Mouse (Mus musculus) MEL (cell line): ENCODE data around the gene Rbfox3. TPM values are rescaled to one million over a fixed set of nuclear protein-coding genes. Genes with fewer than 3 reads are reported as not detected.

Experiments
- DNase-seq: peaks from one replicate; pipeline ENCODE4 v3.0.0; 2011; ENCODE audit warnings: low read depth, low spot score
- H3K27ac ChIP-seq: 2 replicates; pipeline ENCODE4 v1.5.1; 2012; ENCODE audit warnings: low read depth, mild to moderate bottlenecking, control low read depth, low read length, moderate library complexity; ENCODE audit not compliant: control insufficient read depth
- H3K27me3 ChIP-seq, 2 experiments: fragments of 150-350 bp in 1 of 2; sonication (generic) in 1 of 2; 2 replicates each; pipeline ENCODE4 v1.6.1; 2012; ENCODE audit warnings: low read length in 2 of 2, mild to moderate bottlenecking in 2 of 2, improper control_type of control experiment in 1 of 2, moderate library complexity in 1 of 2; ENCODE audit not compliant: insufficient read depth in 2 of 2, control insufficient read depth in 1 of 2
- H3K36me3 ChIP-seq, 2 experiments: 2 replicates each; pipeline ENCODE4 v1.6.1; 2012 to 2014; ENCODE audit warnings: low read length in 2 of 2, improper control_type of control experiment in 1 of 2, inconsistent platforms in 1 of 2, mild to moderate bottlenecking in 1 of 2; ENCODE audit not compliant: insufficient read depth in 2 of 2, control insufficient read depth in 1 of 2
- H3K4me1 ChIP-seq, 2 experiments: fragments of 150-350 bp in 1 of 2; sonication (generic) in 1 of 2; 2 replicates each; pipeline ENCODE4 v1.6.1; 2012; ENCODE audit warnings: low read length in 2 of 2, improper control_type of control experiment in 1 of 2, mild to moderate bottlenecking in 1 of 2; ENCODE audit not compliant: insufficient read depth in 2 of 2, control insufficient read depth in 1 of 2
- H3K4me3 ChIP-seq, 2 experiments: fragments of 150-350 bp in 1 of 2; sonication (generic) in 1 of 2; 2 replicates each; pipeline ENCODE4 v1.5.1; 2012; ENCODE audit warnings: low read depth in 2 of 2, low read length in 2 of 2, mild to moderate bottlenecking in 2 of 2, moderate library complexity in 2 of 2, control low read depth in 1 of 2, improper control_type of control experiment in 1 of 2; ENCODE audit not compliant: control insufficient read depth in 1 of 2, insufficient read depth in 1 of 2
- H3K79me2 ChIP-seq: 2 replicates; pipeline ENCODE4 v1.6.1; 2012; ENCODE audit warnings: mild to moderate bottlenecking, low read length, moderate library complexity; ENCODE audit not compliant: control insufficient read depth, poor library complexity, insufficient read depth
- H3K9ac ChIP-seq: 2 replicates; pipeline ENCODE4 v1.6.1; 2012; ENCODE audit warnings: low read depth, mild to moderate bottlenecking, control low read depth, low read length, moderate library complexity; ENCODE audit not compliant: control insufficient read depth, poor library complexity, severe bottlenecking
- H3K9me3 ChIP-seq: fragments of 150-350 bp; sonication (generic); replicated peaks from 2 replicates; pipeline ENCODE4 v1.6.1; 2012; ENCODE audit warnings: mild to moderate bottlenecking, low read length, improper control_type of control experiment, moderate library complexity; ENCODE audit not compliant: insufficient read depth
- BHLHE40 ChIP-seq: IDR thresholded peaks from 2 replicates; pipeline ENCODE4 v1.6.1; 2012; ENCODE audit warnings: low read depth, mild to moderate bottlenecking, inconsistent platforms, low read length, improper control_type of control experiment, borderline replicate concordance
- CHD1 ChIP-seq: IDR thresholded peaks from 2 replicates; pipeline ENCODE4 v1.6.1; 2012; ENCODE audit warnings: low read depth, mild to moderate bottlenecking, inconsistent platforms, low read length, improper control_type of control experiment
- CHD2 ChIP-seq: IDR thresholded peaks from 2 replicates; pipeline ENCODE4 v1.6.1; 2011; ENCODE audit warnings: low read length, improper control_type of control experiment
- CTCF ChIP-seq, 3 experiments: IDR thresholded peaks in 2 of 3; conservative IDR thresholded peaks in 1 of 3; 2 replicates each; pipeline ENCODE4 v1.5.1; 2011 to 2012; ENCODE audit warnings: low read length in 3 of 3, low read depth in 2 of 3, mild to moderate bottlenecking in 2 of 3, improper control_type of control experiment in 1 of 3, inconsistent platforms in 1 of 3, mixed read lengths in 1 of 3, moderate library complexity in 1 of 3; ENCODE audit not compliant: control insufficient read depth in 1 of 3, insufficient read depth in 1 of 3, poor library complexity in 1 of 3, severe bottlenecking in 1 of 3
- E2F4 ChIP-seq: IDR thresholded peaks from 2 replicates; pipeline ENCODE4 v1.6.1; 2011; ENCODE audit warnings: low read depth, low read length, improper control_type of control experiment, borderline replicate concordance
- ELF1 ChIP-seq: IDR thresholded peaks from 2 replicates; pipeline ENCODE4 v1.6.1; 2014; ENCODE audit warnings: low read depth, mild to moderate bottlenecking, inconsistent platforms, low read length, improper control_type of control experiment, moderate library complexity
- ETS1 ChIP-seq: IDR thresholded peaks from 2 replicates; pipeline ENCODE4 v1.6.1; 2012; ENCODE audit warnings: low read depth, mild to moderate bottlenecking, inconsistent platforms, low read length, improper control_type of control experiment, moderate library complexity
- GABPA ChIP-seq: IDR thresholded peaks from 2 replicates; pipeline ENCODE4 v1.6.1; 2012; ENCODE audit warnings: low read depth, mild to moderate bottlenecking, inconsistent platforms, low read length, improper control_type of control experiment, moderate library complexity
- GATA1 ChIP-seq: IDR thresholded peaks from 2 replicates; pipeline ENCODE4 v1.6.1; 2011; ENCODE audit warnings: low read depth, low read length, improper control_type of control experiment
- HCFC1 ChIP-seq: IDR thresholded peaks from 2 replicates; pipeline ENCODE4 v1.6.1; 2012; ENCODE audit warnings: low read depth, mild to moderate bottlenecking, inconsistent platforms, low read length, improper control_type of control experiment, moderate library complexity
- MAFK ChIP-seq: IDR thresholded peaks from 2 replicates; pipeline ENCODE4 v1.6.1; 2011; ENCODE audit warnings: low read depth, mild to moderate bottlenecking, low read length, improper control_type of control experiment, borderline replicate concordance
- MAX ChIP-seq: IDR thresholded peaks from 2 replicates; pipeline ENCODE4 v1.6.1; 2011; ENCODE audit warnings: low read length, improper control_type of control experiment
- MAZ ChIP-seq: IDR thresholded peaks from 2 replicates; pipeline ENCODE4 v1.6.1; 2012; ENCODE audit warnings: low read depth, mild to moderate bottlenecking, inconsistent platforms, low read length, improper control_type of control experiment
- MEF2A ChIP-seq: IDR thresholded peaks from 2 replicates; pipeline ENCODE4 v1.6.1; 2014; ENCODE audit warnings: low read depth, mild to moderate bottlenecking, inconsistent platforms, low read length, improper control_type of control experiment; ENCODE audit not compliant: poor library complexity, insufficient replicate concordance, severe bottlenecking; ENCODE audit errors: extremely low read depth
- MXI1 ChIP-seq: IDR thresholded peaks from 2 replicates; pipeline ENCODE4 v1.6.1; 2011; ENCODE audit warnings: mild to moderate bottlenecking, low read depth, low read length, improper control_type of control experiment
- MYC ChIP-seq: IDR thresholded peaks from 2 replicates; pipeline ENCODE4 v1.6.1; 2011; ENCODE audit warnings: low read depth, mild to moderate bottlenecking, low read length, improper control_type of control experiment, moderate library complexity
- NELFE ChIP-seq: IDR thresholded peaks from 2 replicates; pipeline ENCODE4 v1.6.1; 2011; ENCODE audit warnings: low read depth, low read length, improper control_type of control experiment
- NRF1 ChIP-seq: IDR thresholded peaks from 2 replicates; pipeline ENCODE4 v1.6.1; 2014; ENCODE audit warnings: low read depth, mild to moderate bottlenecking, inconsistent platforms, low read length, improper control_type of control experiment, moderate library complexity; ENCODE audit not compliant: poor library complexity, insufficient read depth, severe bottlenecking
- POLR2A ChIP-seq, 2 experiments: IDR thresholded peaks; 2 replicates each; pipeline ENCODE4 v1.6.1; 2011 to 2012; ENCODE audit warnings: low read length in 2 of 2, mild to moderate bottlenecking in 2 of 2, control low read depth in 1 of 2, improper control_type of control experiment in 1 of 2, low read depth in 1 of 2, moderate library complexity in 1 of 2; ENCODE audit not compliant: control insufficient read depth in 1 of 2, insufficient read depth in 1 of 2, poor library complexity in 1 of 2
- RAD21 ChIP-seq: IDR thresholded peaks from 2 replicates; pipeline ENCODE4 v1.6.1; 2011; ENCODE audit warnings: mild to moderate bottlenecking, low read depth, low read length, improper control_type of control experiment
- RCOR1 ChIP-seq: IDR thresholded peaks from 2 replicates; pipeline ENCODE4 v1.6.1; 2012; ENCODE audit warnings: low read depth, mild to moderate bottlenecking, inconsistent platforms, low read length, improper control_type of control experiment
- SIN3A ChIP-seq: IDR thresholded peaks from 2 replicates; pipeline ENCODE4 v1.6.1; 2012; ENCODE audit warnings: low read length, improper control_type of control experiment, inconsistent platforms
- SMC3 ChIP-seq: IDR thresholded peaks from 2 replicates; pipeline ENCODE4 v1.6.1; 2011; ENCODE audit warnings: low read depth, low read length, improper control_type of control experiment
- TAL1 ChIP-seq: IDR thresholded peaks from 2 replicates; pipeline ENCODE4 v1.6.1; 2012; ENCODE audit warnings: mild to moderate bottlenecking, inconsistent platforms, low read length, moderate library complexity, mixed read lengths
- TBP ChIP-seq: IDR thresholded peaks from 2 replicates; pipeline ENCODE4 v1.8.0; 2011; ENCODE audit warnings: low read depth, low read length, improper control_type of control experiment
- TCF12 ChIP-seq: IDR thresholded peaks from 2 replicates; pipeline ENCODE4 v1.6.1; 2014; ENCODE audit warnings: low read depth, mild to moderate bottlenecking, inconsistent platforms, low read length, improper control_type of control experiment, moderate library complexity
- UBTF ChIP-seq: IDR thresholded peaks from 2 replicates; pipeline ENCODE4 v1.6.1; 2012; ENCODE audit warnings: low read depth, mild to moderate bottlenecking, inconsistent platforms, low read length, improper control_type of control experiment, moderate library complexity, borderline replicate concordance; ENCODE audit not compliant: insufficient read depth
- USF2 ChIP-seq, 2 experiments: IDR thresholded peaks; 2 replicates each; pipeline ENCODE4 v1.6.1; 2011 to 2012; ENCODE audit warnings: improper control_type of control experiment in 2 of 2, low read length in 2 of 2, borderline replicate concordance in 1 of 2, inconsistent platforms in 1 of 2, low read depth in 1 of 2, mild to moderate bottlenecking in 1 of 2; ENCODE audit not compliant: insufficient read depth in 1 of 2
- ZC3H11A ChIP-seq: IDR thresholded peaks from 2 replicates; pipeline ENCODE4 v1.6.1; 2012; ENCODE audit warnings: low read depth, mild to moderate bottlenecking, inconsistent platforms, low read length, improper control_type of control experiment
- ZKSCAN1 ChIP-seq: IDR thresholded peaks from 2 replicates; pipeline ENCODE4 v1.6.1; 2012; ENCODE audit warnings: low read depth, mild to moderate bottlenecking, inconsistent platforms, low read length, improper control_type of control experiment, moderate library complexity
- ZNF384 ChIP-seq: IDR thresholded peaks from 2 replicates; pipeline ENCODE4 v1.6.1; 2012; ENCODE audit warnings: low read depth, mild to moderate bottlenecking, inconsistent platforms, low read length, improper control_type of control experiment
- polyA plus RNA-seq, 2 experiments: library from polyadenylated mRNA; stranded (reverse) in 1 of 2; unstranded in 1 of 2; fragments of >175 nt in 1 of 2; fragments of >200 nt in 1 of 2; gene quantifications; 2 replicates each; pipeline versions ENCODE4 v1.2.1 to v1.2.4; 2012; ENCODE audit warnings: low replicate concordance in 2 of 2, low read depth in 1 of 2; ENCODE audit not compliant: insufficient read length in 2 of 2, insufficient read depth in 1 of 2, missing spikeins in 1 of 2
- total RNA-seq: library from RNA; depleted of rRNA; stranded (reverse); fragments of 300-350 nt; gene quantifications from 2 replicates; pipeline ENCODE4 v1.2.3, GENCODE M21; 2012

Rbfox3 gene
- total and polyA plus RNA-seq, 3 experiments: not detected

DNA sequence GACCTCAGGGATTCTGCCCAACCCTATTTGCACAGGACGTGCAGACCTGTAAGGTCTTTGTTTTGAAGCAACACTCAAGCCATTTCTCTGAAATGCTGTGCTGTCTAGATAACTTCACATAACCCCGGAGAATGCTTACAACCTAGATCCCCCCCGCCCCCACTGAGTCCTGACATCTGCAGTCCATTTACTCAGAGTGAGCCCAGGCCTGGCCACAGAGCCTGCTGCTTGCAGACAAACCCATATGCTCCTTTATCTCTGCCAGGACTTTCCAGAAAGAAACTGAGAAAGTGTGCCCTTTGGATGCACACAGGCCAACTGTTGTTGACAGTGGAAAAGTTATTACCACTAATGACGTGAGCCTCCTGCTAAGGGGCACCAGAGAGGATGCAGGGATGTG is 464.1 kb downstream of the Rbfox3 start:
- no peaks in the 10 kb centered on the region for H3K9me3 ChIP-seq
- no peaks in the 10 kb centered on the region for H3K27me3 ChIP-seq
- DNase-seq: no peak
- H3K4me3 ChIP-seq: no peak overlapping the region
- H3K27ac ChIP-seq: no peak overlapping the region
- H3K9ac ChIP-seq: no peak overlapping the region
- no peaks in the 10 kb centered on the region for H3K79me2 ChIP-seq
- no peaks in the 10 kb centered on the region for H3K4me1 ChIP-seq
- TF ChIP-seq UBTF: no peak
- no peak for TF ChIP-seq ZNF384
- no peak for TF ChIP-seq MXI1
- no peak for TF ChIP-seq ZC3H11A
- TF ChIP-seq ELF1: no peak
- no peak for TF ChIP-seq POLR2A (IDR thresholded peaks at IDR 0.05; ENCODE audit: control insufficient read depth in 1 of 2, insufficient read depth in 1 of 2, low read depth in 1 of 2, low read length in 2 of 2, poor library complexity in 1 of 2)
- TF ChIP-seq NELFE: no peak
- no peak for TF ChIP-seq MAX
- TF ChIP-seq MAFK: no peak
- TF ChIP-seq, all 39 proteins: peak for 0
- H3K36me3 ChIP-seq: no peaks in the 10 kb centered on the region

DNA sequence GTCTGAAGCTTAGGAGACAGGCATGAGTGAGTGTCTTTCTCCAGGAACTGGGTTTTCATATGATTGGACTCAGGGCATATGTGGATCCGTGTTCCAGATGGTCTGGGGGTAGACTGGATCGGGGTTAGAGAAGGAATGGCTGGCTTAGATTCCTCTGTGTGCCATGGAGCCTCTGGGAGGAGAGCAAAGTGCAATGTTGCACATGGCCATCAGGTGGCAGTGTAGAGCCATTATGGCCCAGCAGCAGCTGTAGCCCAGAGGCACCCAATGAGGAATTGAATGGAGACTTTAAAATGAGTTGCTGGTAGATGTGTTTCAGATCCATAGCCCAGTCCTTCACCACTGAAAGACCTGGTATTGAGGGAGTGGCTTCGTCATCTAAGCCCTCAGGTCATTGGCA is 465.6 kb downstream of the Rbfox3 start:
- Histone ChIP-seq H3K9ac (no peak overlapping the region), H3K79me2 (no peaks in the 10 kb centered on the region), H3K36me3 (no peaks in the 10 kb centered on the region), H3K9me3 (no peaks in the 10 kb centered on the region), H3K4me3 (no peak overlapping the region), H3K27me3 (no peaks in the 10 kb centered on the region), H3K4me1 (no peaks in the 10 kb centered on the region), H3K27ac (no peak overlapping the region)
- peak; percentile 79 for DNase-seq
- TF ChIP-seq GATA1 (no peak), MAZ (peak; percentile 77), ZNF384 (no peak), TBP (no peak), POLR2A (IDR thresholded peaks at IDR 0.05; ENCODE audit: control insufficient read depth in 1 of 2, insufficient read depth in 1 of 2, low read depth in 1 of 2, low read length in 2 of 2, poor library complexity in 1 of 2) (no peak), HCFC1 (no peak), NELFE (no peak), TCF12 (peak; percentile 14; the same call in 1 of the 2 replicates), NRF1 (0 out of 2 replicates have a peak, but pooled peaks have one; percentile 12), E2F4 (no peak), SIN3A (peak; percentile 54; the same call in 1 of the 2 replicates), CTCF (IDR thresholded peaks at IDR 0.05 in 2 of 3, conservative IDR thresholded peaks at IDR 0.05 in 1 of 3; ENCODE audit: control insufficient read depth in 1 of 3, insufficient read depth in 1 of 3, low read depth in 2 of 3, low read length in 3 of 3, poor library complexity in 1 of 3, severe bottlenecking in 1 of 3) (peak; percentile 98 to 99 (median 98)), USF2 (IDR thresholded peaks at IDR 0.05; ENCODE audit: borderline replicate concordance in 1 of 2, insufficient read depth in 1 of 2, low read depth in 1 of 2, low read length in 2 of 2) (no peak), MAX (peak; percentile 66; the same call in 1 of the 2 replicates), CHD1 (no peak), ETS1 (no peak), TAL1 (no peak), MXI1 (no peak), ELF1 (no peak), SMC3 (peak; percentile 99), CHD2 (no peak), MYC (no peak), BHLHE40 (no peak), MEF2A (no peak), ZC3H11A (peak; percentile 99), RAD21 (peak; percentile 99), GABPA (no peak), RCOR1 (no peak), ZKSCAN1 (no peak)
